8 mouse cellular contexts compared by ENCODE assay signal in genomic region chr11:97126645-97127468, GRCm38 (mm10). TPM values are rescaled to one million over a fixed set of nuclear protein-coding genes. Genes with fewer than 3 reads are reported as not detected.
DNase-seq lines count a peak whose midpoint lies in the region; ATAC-seq and TF ChIP-seq lines count a peak whose summit lies in the region.

No protein-coding gene starts in this region.

- peak; percentile 48 to 54 for DNase-seq in cerebellum, postnatal 25 days
- no peak for DNase-seq in cerebellum, adult 9-11 months
- DNase-seq in embryo, embryonic 10 days (ENCODE audit: low spot score), result peak; percentile 65
- peak; percentile 52 for DNase-seq in heart, postnatal 0 days (ENCODE audit: low spot score)
- peak; percentile 47 to 72 for DNase-seq in kidney, postnatal 36 days
- DNase-seq in layer of hippocampus, postnatal 36 days, result no peak

- TF ChIP-seq EP300 in heart, postnatal 0 days (IDR thresholded peaks at IDR 0.05; ENCODE audit: low read depth), result no peak

- peak; percentile 49; the same call in 1 of the 2 replicates for ATAC-seq in heart, postnatal 0 days (ENCODE audit: insufficient read depth, low read depth)
- ATAC-seq in megakaryocyte progenitor cell, adult 5-6 weeks (replicated peaks; ENCODE audit: poor library complexity), result peak; percentile 88
- peak; percentile 75 for ATAC-seq in stomach, embryonic 15.5 days (ENCODE audit: insufficient read depth, low FRiP score, low read depth)

- 3% methylated on average over 29 of the region's 32 CpGs for WGBS in heart, postnatal 0 days
- 3% methylated on average over 32 of the region's 32 CpGs for WGBS in stomach, embryonic 15.5 days

- H3K9ac ChIP-seq in heart, postnatal 0 days (replicated peaks; ENCODE audit: low read depth, low read length), result no peak overlapping the region
- peak overlapping the region; percentile 37; the same call in 1 of the 2 replicates for H3K9ac ChIP-seq in stomach, embryonic 15.5 days

- H3K36me3 ChIP-seq in heart, postnatal 0 days (replicated peaks; ENCODE audit: control insufficient read depth, insufficient read depth, low read length), result no peaks in the 10 kb centered on the region
- H3K36me3 ChIP-seq in stomach, embryonic 15.5 days, result no peaks in the 10 kb centered on the region

- H3K4me3 ChIP-seq in heart, postnatal 0 days (ENCODE audit: low read depth, low read length), result peak overlapping the region; percentile 46
- H3K4me3 ChIP-seq in stomach, embryonic 15.5 days (replicated peaks), result peak overlapping the region; percentile 57

- no peak for TF ChIP-seq CTCF in heart, postnatal 0 days (IDR thresholded peaks at IDR 0.05; ENCODE audit: low read depth)

- H3K9me3 ChIP-seq in heart, postnatal 0 days (replicated peaks; ENCODE audit: control insufficient read depth, low read length), result no peaks in the 10 kb centered on the region
- no peaks in the 10 kb centered on the region for H3K9me3 ChIP-seq in stomach, embryonic 15.5 days

- no peaks in the 10 kb centered on the region for H3K4me1 ChIP-seq in heart, postnatal 0 days (ENCODE audit: control insufficient read depth, insufficient read depth)
- H3K4me1 ChIP-seq in stomach, embryonic 15.5 days, result 0 out of 2 replicates have a peak, but pooled peaks cover 5% of the 10 kb centered on the region

- peak overlapping the region; percentile 79 for H3K4me2 ChIP-seq in heart, postnatal 0 days (ENCODE audit: low read depth, low read length)
- peak overlapping the region; percentile 94 for H3K4me2 ChIP-seq in stomach, embryonic 15.5 days

- peaks cover 27% of the 10 kb centered on the region; the same call in 1 of the 2 replicates for H3K27me3 ChIP-seq in heart, postnatal 0 days (ENCODE audit: control insufficient read depth, insufficient read depth, low read length)
- H3K27me3 ChIP-seq in stomach, embryonic 15.5 days (replicated peaks), result 0 out of 2 replicates have a peak, but pooled peaks cover 3% of the 10 kb centered on the region

- no peak overlapping the region for H3K27ac ChIP-seq in heart, postnatal 0 days (ENCODE audit: low read depth)
- no peak overlapping the region for H3K27ac ChIP-seq in stomach, embryonic 15.5 days

RNA-seq across cellular contexts. Expression of gene Tbx21, which starts 11.7 kb away (rescaled TPM):
- total RNA-seq in heart, postnatal 0 days (2014; rRNA removed; ENCODE audit: low replicate concordance), result not detected in 2 replicates
- not detected in 2 replicates for polyA plus RNA-seq in heart, postnatal 0 days (2015; fragmentation: Nextera tagmentation; extraction: Ambion mirVana)
- not detected in 2 replicates for total RNA-seq in megakaryocyte progenitor cell, adult 5-6 weeks (2015)
- total RNA-seq in megakaryocyte progenitor cell, adult 5-6 weeks (2017), result not detected in 2 replicates
- 0.24 TPM in 1 of 2 replicates, not detected in the other for polyA plus RNA-seq in stomach, embryonic 15.5 days (2015; fragmentation: Nextera tagmentation; extraction: Ambion mirVana)
- under 1 TPM in 1 of 2 experiments, not detected in 1; 0.15 TPM for total RNA-seq in layer of hippocampus, postnatal 36 days (2021)

RNA-seq across cellular contexts. Expression of gene Tbkbp1, which starts 24.4 kb away (rescaled TPM):
- 8.9 and 27.8 TPM in 2 replicates for total RNA-seq in heart, postnatal 0 days (2014; rRNA removed; ENCODE audit: low replicate concordance)
- polyA plus RNA-seq in heart, postnatal 0 days (2015; fragmentation: Nextera tagmentation; extraction: Ambion mirVana), result 2.8 and 3.4 TPM in 2 replicates
- 3.6 and 4.1 TPM in 2 replicates for total RNA-seq in megakaryocyte progenitor cell, adult 5-6 weeks (2015)
- total RNA-seq in megakaryocyte progenitor cell, adult 5-6 weeks (2017), result 2.5 and 5.8 TPM in 2 replicates
- polyA plus RNA-seq in stomach, embryonic 15.5 days (2015; fragmentation: Nextera tagmentation; extraction: Ambion mirVana), result 4.1 and 5.3 TPM in 2 replicates
- 10 to 100 TPM; 83.8 to 94.3 TPM for total RNA-seq in layer of hippocampus, postnatal 36 days (2021)

Comparison
In these comparisons a context has a peak if more than half of its experiments do, and no peak if none do; other contexts are left out.
1. DNase-seq: peak in cerebellum, postnatal 25 days (2 of 2), embryo, embryonic 10 days (single experiment), heart, postnatal 0 days (single experiment) and kidney, postnatal 36 days (2 of 2); none in cerebellum, adult 9-11 months (single experiment) and layer of hippocampus, postnatal 36 days (0 of 2).
2. Peak in every context shown above with its lines, with median percentiles within 50 percentile points of each other: ATAC-seq.